Mouse (Mus musculus): ENCODE data around the gene Lyzl4. TPM values are rescaled to one million over a fixed set of nuclear protein-coding genes. Genes with fewer than 3 reads are reported as not detected.

The Lyzl4 gene
- polyA plus RNA-seq, 1 experiment, result not detected

DNA sequence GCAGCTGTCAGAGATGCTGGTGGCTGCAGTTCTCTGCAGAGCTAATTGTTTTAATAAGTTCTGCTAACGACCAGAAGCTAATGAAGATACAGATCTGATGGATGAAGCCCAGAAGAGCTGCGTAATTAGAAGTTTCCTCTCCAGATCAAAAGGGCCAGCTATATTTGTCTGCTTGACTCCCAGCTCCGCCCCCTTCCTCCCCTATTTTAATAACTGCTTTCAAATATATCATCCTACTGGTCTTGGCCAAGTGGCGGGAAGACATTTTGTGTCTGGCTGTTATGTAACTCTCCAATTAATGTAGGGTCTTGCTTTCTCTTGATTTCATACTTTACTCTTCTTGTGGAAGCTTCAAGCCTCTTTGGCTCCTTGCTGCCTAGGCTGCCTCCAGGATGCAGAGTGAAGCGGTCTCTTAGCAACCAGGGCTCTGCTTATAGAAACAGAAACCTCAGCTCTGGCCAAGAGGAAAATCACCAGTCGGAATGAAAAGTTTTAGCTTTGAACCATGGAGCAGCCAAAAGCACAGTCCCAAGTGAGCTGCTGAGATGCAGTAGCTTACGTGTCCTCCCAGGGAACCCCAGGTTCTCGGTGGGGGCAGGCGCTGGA lies 86.4 kb downstream of the Lyzl4 start:
- TF ChIP-seq POLR2A (IDR thresholded peaks at IDR 0.05; ENCODE audit: borderline replicate concordance, extremely low read depth, insufficient read depth, insufficient read length, poor library complexity, severe bottlenecking) (no peak), CTCF (IDR thresholded peaks at IDR 0.05; ENCODE audit: borderline replicate concordance, extremely low read depth, insufficient read depth, insufficient read length) (no peak)
- peak; percentile 91 for DNase-seq (ENCODE audit: low read depth)

DNA sequence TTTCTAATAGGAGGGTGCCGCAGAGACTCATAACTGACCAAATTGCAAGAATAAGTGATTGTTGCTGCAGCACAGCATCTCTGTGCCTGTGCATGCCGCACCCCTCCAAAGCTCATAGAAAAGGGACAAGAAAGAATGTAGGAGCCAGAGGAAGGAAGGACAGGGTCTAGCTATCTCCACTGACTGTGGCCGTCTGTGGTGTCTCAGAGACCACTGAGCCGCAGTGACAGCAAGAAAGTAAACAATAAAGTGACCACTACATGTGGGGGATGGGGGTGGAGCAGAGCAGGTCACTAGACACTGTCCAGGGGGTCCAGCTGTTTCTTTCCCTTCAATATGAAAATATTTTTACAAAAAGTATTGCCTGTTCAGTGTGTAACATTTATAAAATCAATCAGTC lies 88.3 kb downstream of the Lyzl4 start:
- no peak for TF ChIP-seq CTCF (IDR thresholded peaks at IDR 0.05; ENCODE audit: borderline replicate concordance, extremely low read depth, insufficient read depth, insufficient read length)
- TF ChIP-seq POLR2A (IDR thresholded peaks at IDR 0.05; ENCODE audit: borderline replicate concordance, extremely low read depth, insufficient read depth, insufficient read length, poor library complexity, severe bottlenecking), result no peak
- DNase-seq (ENCODE audit: low read depth), result no peak

DNA sequence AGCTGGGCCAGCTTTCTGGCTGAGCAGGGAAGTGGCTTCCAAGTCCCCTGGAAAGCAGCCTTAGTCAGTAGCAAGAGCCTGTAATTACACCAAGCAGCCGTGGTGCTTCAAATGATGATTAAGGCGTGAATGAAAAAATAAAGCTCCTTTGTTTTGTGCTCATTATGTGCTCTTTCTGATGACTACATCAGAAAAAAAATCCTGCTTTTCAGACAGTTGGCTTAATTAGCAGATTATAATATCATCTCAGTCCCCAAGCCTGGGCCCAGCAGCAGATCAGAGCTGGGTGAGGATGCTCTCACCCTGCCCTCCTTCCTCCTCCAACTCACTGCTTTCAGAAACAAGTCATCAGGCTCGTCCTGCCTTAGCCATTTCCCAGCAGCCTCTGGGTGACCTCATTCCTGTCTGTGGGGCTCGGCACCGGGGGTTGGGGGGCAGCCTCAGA lies 91.5 kb downstream of the Lyzl4 start:
- TF ChIP-seq CTCF (IDR thresholded peaks at IDR 0.05; ENCODE audit: borderline replicate concordance, extremely low read depth, insufficient read depth, insufficient read length) (no peak), POLR2A (IDR thresholded peaks at IDR 0.05; ENCODE audit: borderline replicate concordance, extremely low read depth, insufficient read depth, insufficient read length, poor library complexity, severe bottlenecking) (no peak)
- peak; percentile 89 for DNase-seq (ENCODE audit: low read depth)

DNA sequence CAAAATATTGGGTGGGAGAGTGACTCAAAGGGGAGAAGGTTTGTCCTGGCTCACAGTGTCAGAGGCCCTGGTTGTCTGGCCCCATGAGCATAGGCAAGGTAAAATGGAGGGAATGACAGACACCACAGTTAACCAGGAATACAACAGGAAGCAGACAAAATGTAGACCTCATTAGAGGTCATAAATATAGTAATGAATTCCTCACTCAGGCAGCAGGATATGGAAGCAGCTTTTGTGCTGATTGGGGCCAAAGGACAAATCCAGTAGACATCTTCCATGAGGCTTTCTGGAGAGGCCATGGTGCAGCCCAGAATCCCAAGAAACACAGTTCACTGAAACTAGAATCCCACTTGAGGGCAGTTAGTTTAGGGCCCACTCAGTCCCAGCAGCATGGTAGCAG lies 92.5 kb downstream of the Lyzl4 start:
- TF ChIP-seq CTCF (IDR thresholded peaks at IDR 0.05; ENCODE audit: borderline replicate concordance, extremely low read depth, insufficient read depth, insufficient read length) (no peak), POLR2A (IDR thresholded peaks at IDR 0.05; ENCODE audit: borderline replicate concordance, extremely low read depth, insufficient read depth, insufficient read length, poor library complexity, severe bottlenecking) (no peak)
- no peak for DNase-seq (ENCODE audit: low read depth)

DNA sequence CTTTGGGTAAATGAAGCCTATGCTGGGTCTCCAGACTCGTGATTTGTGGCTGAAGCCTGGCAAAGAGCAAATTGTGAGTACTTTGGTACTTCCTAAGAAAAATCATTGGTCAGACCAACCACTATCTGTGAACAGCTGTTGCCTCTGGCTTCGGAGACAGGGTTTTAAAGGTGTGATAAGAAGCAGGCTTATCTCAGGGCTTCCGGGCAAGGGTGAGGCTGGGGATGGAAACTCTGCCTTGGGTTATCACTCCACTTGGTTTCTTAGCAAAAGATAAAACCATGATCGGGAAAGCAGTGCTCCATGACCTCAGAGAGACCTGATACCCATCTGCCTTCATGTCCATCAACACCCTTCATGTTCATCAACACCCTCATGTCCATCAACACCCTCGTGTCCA lies 92.9 kb downstream of the Lyzl4 start:
- DNase-seq (ENCODE audit: low read depth), result no peak

DNA sequence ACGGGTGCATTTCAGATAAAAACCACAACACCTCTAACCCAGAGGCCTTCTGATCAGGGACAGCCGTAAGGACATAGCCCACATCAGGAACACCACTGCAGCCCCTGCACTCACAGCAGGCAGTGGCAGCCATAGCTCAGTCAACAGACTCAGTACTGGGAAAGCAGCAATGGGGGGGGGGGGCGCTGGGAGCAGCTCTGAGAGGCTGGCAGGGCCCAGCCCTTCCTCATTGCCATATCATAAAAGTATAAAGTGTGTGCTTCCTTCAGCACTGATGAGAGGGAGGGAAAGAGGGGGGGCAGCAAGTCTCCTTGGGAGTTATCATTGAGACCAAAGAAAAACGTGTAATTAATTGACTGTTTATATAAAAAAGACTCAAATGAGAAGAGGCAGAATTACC lies 94.5 kb downstream of the Lyzl4 start:
- no peak for DNase-seq (ENCODE audit: low read depth)
- TF ChIP-seq POLR2A (IDR thresholded peaks at IDR 0.05; ENCODE audit: borderline replicate concordance, extremely low read depth, insufficient read depth, insufficient read length, poor library complexity, severe bottlenecking) (no peak), CTCF (IDR thresholded peaks at IDR 0.05; ENCODE audit: borderline replicate concordance, extremely low read depth, insufficient read depth, insufficient read length) (no peak)

More for the DNA sequence above, 92.9 kb downstream of the Lyzl4 start:
- no peak for TF ChIP-seq CTCF (IDR thresholded peaks at IDR 0.05; ENCODE audit: borderline replicate concordance, extremely low read depth, insufficient read depth, insufficient read length)
- no peak for TF ChIP-seq POLR2A (IDR thresholded peaks at IDR 0.05; ENCODE audit: borderline replicate concordance, extremely low read depth, insufficient read depth, insufficient read length, poor library complexity, severe bottlenecking)

DNA sequence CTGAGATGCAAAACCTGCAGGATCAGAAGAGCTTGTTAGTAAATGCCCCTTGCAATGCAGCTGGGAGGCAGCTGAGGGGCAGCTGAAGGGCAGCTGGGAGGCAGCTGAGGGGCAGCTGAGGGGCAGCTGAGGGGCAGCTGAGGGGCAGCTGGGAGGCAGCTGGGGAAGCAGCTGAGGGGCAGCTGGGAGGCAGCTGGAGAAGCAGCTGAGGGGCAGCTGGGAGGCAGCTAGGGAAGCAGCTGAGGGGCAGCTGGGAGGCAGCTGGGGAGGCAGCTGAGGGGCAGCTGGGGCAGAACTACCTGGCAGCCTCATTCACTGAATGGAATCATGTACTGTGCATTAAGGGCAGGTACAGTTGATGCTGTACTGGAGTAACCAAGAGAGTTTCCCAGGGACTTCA lies 100.4 kb downstream of the Lyzl4 start:
- TF ChIP-seq CTCF (IDR thresholded peaks at IDR 0.05; ENCODE audit: borderline replicate concordance, extremely low read depth, insufficient read depth, insufficient read length), result no peak
- no peak for TF ChIP-seq POLR2A (IDR thresholded peaks at IDR 0.05; ENCODE audit: borderline replicate concordance, extremely low read depth, insufficient read depth, insufficient read length, poor library complexity, severe bottlenecking)
- no peak for DNase-seq (ENCODE audit: low read depth)

DNA sequence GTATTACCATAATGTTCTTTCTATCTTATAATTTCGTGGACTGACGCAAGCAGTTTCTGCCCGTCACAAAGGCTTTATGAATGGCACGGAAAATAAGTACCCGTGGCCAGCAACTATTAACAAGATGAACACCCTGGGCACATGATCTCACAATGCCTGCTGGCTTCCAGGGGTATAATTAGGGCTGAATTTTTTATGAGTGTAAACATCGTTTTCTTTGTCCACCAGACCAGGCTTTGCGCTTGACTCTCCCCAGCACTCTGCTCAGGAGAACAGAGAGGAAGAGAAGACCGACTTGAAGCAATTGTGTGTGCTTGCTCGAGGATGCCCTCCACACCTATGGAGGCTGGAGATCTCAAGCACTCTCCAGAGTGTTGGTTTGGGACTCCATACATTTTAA lies 109.3 kb downstream of the Lyzl4 start:
- TF ChIP-seq CTCF (IDR thresholded peaks at IDR 0.05; ENCODE audit: borderline replicate concordance, extremely low read depth, insufficient read depth, insufficient read length) (no peak), POLR2A (IDR thresholded peaks at IDR 0.05; ENCODE audit: borderline replicate concordance, extremely low read depth, insufficient read depth, insufficient read length, poor library complexity, severe bottlenecking) (no peak)

DNA sequence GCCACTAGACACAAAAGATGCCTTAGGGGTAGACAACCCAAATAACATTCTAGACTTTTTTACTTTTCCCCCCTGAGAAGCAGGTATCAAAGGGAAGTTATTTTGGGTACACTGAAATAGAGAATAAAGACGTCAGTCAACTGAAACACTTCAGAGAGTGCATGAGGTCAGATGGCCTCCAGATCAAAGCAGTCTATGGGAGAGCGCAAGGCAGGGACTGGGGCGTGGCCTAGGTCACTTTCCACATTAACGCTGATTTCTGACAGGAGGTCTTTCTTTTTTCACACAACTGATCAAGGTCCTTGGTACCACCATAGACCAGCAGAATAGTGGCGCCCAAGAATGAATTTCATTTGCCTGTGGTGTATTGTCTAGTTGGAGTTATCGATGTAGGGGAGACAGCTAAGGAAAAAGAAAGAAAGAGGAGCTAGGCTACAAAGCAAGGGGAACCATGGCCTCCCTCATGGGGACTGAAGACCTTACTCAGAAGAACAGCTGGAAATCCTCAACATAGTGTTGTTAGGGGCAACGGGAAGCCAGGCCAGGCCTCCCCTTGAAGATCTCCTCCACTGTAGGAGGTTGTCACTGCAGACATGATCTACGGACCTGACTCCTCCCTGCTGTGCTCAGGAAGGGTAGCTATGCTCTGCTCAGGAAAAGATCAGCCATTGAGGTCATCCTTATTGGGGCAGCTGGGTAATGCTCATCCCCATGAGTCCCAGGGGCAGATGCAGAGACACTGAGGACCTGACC lies 113.1 kb downstream of the Lyzl4 start:
- no peak for TF ChIP-seq POLR2A (IDR thresholded peaks at IDR 0.05; ENCODE audit: borderline replicate concordance, extremely low read depth, insufficient read depth, insufficient read length, poor library complexity, severe bottlenecking)
- TF ChIP-seq CTCF (IDR thresholded peaks at IDR 0.05; ENCODE audit: borderline replicate concordance, extremely low read depth, insufficient read depth, insufficient read length), result no peak

More for the DNA sequence above, 109.3 kb downstream of the Lyzl4 start:
- peak; percentile 54 for DNase-seq (ENCODE audit: low read depth)

More for the DNA sequence above, 113.1 kb downstream of the Lyzl4 start:
- no peak for DNase-seq (ENCODE audit: low read depth)

Other genes starting within 250 kb of the Lyzl4 start
- gene Cck, start 146.4 kb downstream of the Lyzl4 start, polyA plus RNA-seq (2012; rRNA removed), result 34.1 and 38.6 TPM in 2 replicates
- gene Vipr1, start 620 bp upstream of the Lyzl4 start, polyA plus RNA-seq (2012; rRNA removed), result 0.38 and 0.63 TPM in 2 replicates
- 21.2 and 25.2 TPM in 2 replicates for gene Sec22c, start 63.4 kb upstream of the Lyzl4 start, polyA plus RNA-seq (2012; rRNA removed)
- 65.3 and 71.1 TPM in 2 replicates for gene Ss18l2, start 68.2 kb upstream of the Lyzl4 start, polyA plus RNA-seq (2012; rRNA removed)
- 165 and 197 TPM in 2 replicates for gene Nktr, start 77.1 kb upstream of the Lyzl4 start, polyA plus RNA-seq (2012; rRNA removed)
- 38.8 and 51.4 TPM in 2 replicates for gene Zfp651, start 117.2 kb upstream of the Lyzl4 start, polyA plus RNA-seq (2012; rRNA removed)
- 0.55 and 0.72 TPM in 2 replicates for gene Klhl40, start 135.5 kb upstream of the Lyzl4 start, polyA plus RNA-seq (2012; rRNA removed)
- 0.40 and 0.49 TPM in 2 replicates for gene Hhatl, start 150.4 kb upstream of the Lyzl4 start, polyA plus RNA-seq (2012; rRNA removed)
- gene Ccdc13, start 197.4 kb upstream of the Lyzl4 start, polyA plus RNA-seq (2012; rRNA removed), result 2.7 and 2.9 TPM in 2 replicates
- 42.6 and 43.8 TPM in 2 replicates for gene Higd1a, start 216.3 kb upstream of the Lyzl4 start, polyA plus RNA-seq (2012; rRNA removed)

Data from brain, embryonic 14.5 days (tissue).